Mouse (Mus musculus) heart, adult 2 months (tissue): Measurements from ENCODE around the gene Iqschfp.

Experiments used
- CTCF ChIP-seq: fragments of 200-600 bp; IDR thresholded peaks from 2 replicates; pipeline ENCODE4 v1.8.1; 2022; ENCODE audit warnings: antibody characterized with exemption, mild to moderate bottlenecking, moderate library complexity
- EP300 ChIP-seq: fragments of 200-500 bp; IDR thresholded peaks from 2 replicates; pipeline ENCODE4 v1.6.1; 2011; ENCODE audit warnings: low read depth, low read length, control low read depth; ENCODE audit not compliant: insufficient read depth
- POLR2A ChIP-seq: fragments of 200-500 bp; IDR thresholded peaks from 2 replicates; pipeline ENCODE4 v1.6.1; 2011; ENCODE audit warnings: mild to moderate bottlenecking, low read depth, low read length, control low read depth; ENCODE audit not compliant: insufficient read depth

DNA sequence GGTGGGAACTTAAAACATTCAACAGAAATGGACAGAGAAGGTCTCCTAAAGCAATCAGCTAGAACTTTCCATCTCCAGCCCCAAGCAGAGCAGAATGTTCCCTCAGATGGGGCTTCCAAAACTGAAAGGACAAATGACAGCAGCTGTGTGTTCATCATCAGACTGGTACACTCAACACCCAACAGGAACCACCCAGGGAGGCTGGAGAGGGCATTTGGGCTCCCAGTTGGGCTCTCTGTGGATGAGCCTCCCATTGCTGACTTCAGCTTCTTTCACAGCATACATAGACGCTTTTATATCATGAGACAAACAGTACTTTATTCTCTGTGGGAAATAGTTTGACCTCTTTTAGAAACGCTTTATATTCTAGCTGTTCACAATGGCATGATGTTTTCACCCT, 464.5 kb downstream of the Iqschfp start:
- TF ChIP-seq CTCF, result no peak
- TF ChIP-seq POLR2A, result no peak
- TF ChIP-seq EP300, result no peak
